Mouse (Mus musculus): ENCODE measurements at regions not wholly inside any gene's neighbourhood (a gene's known extent, or its start where the extent isn't known, plus 50 kb on each side); places are given as distances from the start of the nearest gene placed in this dataset.

GRCm38 (mm10) chr8:116837991-116838390 lies 83.3 kb downstream of the Cmc2 start:
- no peaks in the 10 kb centered on the region for H3K4me1 ChIP-seq (ENCODE audit: control insufficient read depth, insufficient read depth, low read length)
- no peak overlapping the region for H3K27ac ChIP-seq (ENCODE audit: low read length)
- 58% methylated on average over 2 of the region's 2 CpGs for WGBS
- H3K27me3 ChIP-seq (ENCODE audit: control insufficient read depth, insufficient read depth, low read length) = no peaks in the 10 kb centered on the region
- H3K4me3 ChIP-seq (ENCODE audit: low read depth, low read length) = no peak overlapping the region
- H3K36me3 ChIP-seq (ENCODE audit: control insufficient read depth, insufficient read depth, low read length) = no peaks in the 10 kb centered on the region
- no peak for ATAC-seq (ENCODE audit: insufficient number of reproducible peaks, insufficient read depth, low FRiP score, low read depth)
- no peaks in the 10 kb centered on the region for H3K9me3 ChIP-seq (ENCODE audit: control insufficient read depth, low read depth, low read length)
- H3K9ac ChIP-seq (replicated peaks; ENCODE audit: low read depth, low read length) = no peak overlapping the region
- H3K4me2 ChIP-seq (replicated peaks; ENCODE audit: low read depth, low read length) = no peak overlapping the region

GRCm38 (mm10) chr8:116832181-116832580 lies 89.1 kb downstream of the Cmc2 start:
- no peaks in the 10 kb centered on the region for H3K36me3 ChIP-seq (ENCODE audit: control insufficient read depth, insufficient read depth, low read length)
- no peak overlapping the region for H3K9ac ChIP-seq (replicated peaks; ENCODE audit: low read depth, low read length)
- ATAC-seq (ENCODE audit: insufficient number of reproducible peaks, insufficient read depth, low FRiP score, low read depth) = peak; percentile 42; the same call in 1 of the 2 replicates
- no peak overlapping the region for H3K4me3 ChIP-seq (ENCODE audit: low read depth, low read length)
- WGBS = 62% methylated on average over 2 of the region's 2 CpGs
- H3K27ac ChIP-seq (ENCODE audit: low read length) = no peak overlapping the region
- H3K4me2 ChIP-seq (replicated peaks; ENCODE audit: low read depth, low read length) = no peak overlapping the region
- H3K27me3 ChIP-seq (ENCODE audit: control insufficient read depth, insufficient read depth, low read length) = no peaks in the 10 kb centered on the region
- H3K4me1 ChIP-seq (ENCODE audit: control insufficient read depth, insufficient read depth, low read length) = no peaks in the 10 kb centered on the region
- no peaks in the 10 kb centered on the region for H3K9me3 ChIP-seq (ENCODE audit: control insufficient read depth, low read depth, low read length)

GRCm38 (mm10) chr8:116829631-116830030 lies 91.6 kb downstream of the Cmc2 start:
- ATAC-seq (ENCODE audit: insufficient number of reproducible peaks, insufficient read depth, low FRiP score, low read depth) = no peak
- H3K4me2 ChIP-seq (replicated peaks; ENCODE audit: low read depth, low read length) = no peak overlapping the region

GRCm38 (mm10) chr8:116828220-116828619 lies 93.0 kb downstream of the Cmc2 start:
- Histone ChIP-seq H3K9me3 (ENCODE audit: control insufficient read depth, low read depth, low read length) (no peaks in the 10 kb centered on the region), H3K27ac (ENCODE audit: low read length) (no peak overlapping the region), H3K4me3 (ENCODE audit: low read depth, low read length) (no peak overlapping the region), H3K9ac (replicated peaks; ENCODE audit: low read depth, low read length) (no peak overlapping the region), H3K36me3 (ENCODE audit: control insufficient read depth, insufficient read depth, low read length) (no peaks in the 10 kb centered on the region), H3K4me2 (replicated peaks; ENCODE audit: low read depth, low read length) (no peak overlapping the region), H3K4me1 (ENCODE audit: control insufficient read depth, insufficient read depth, low read length) (no peaks in the 10 kb centered on the region), H3K27me3 (ENCODE audit: control insufficient read depth, insufficient read depth, low read length) (no peaks in the 10 kb centered on the region)
- no peak for ATAC-seq (ENCODE audit: insufficient number of reproducible peaks, insufficient read depth, low FRiP score, low read depth)
- WGBS = 62% methylated on average over 8 of the region's 8 CpGs

More at GRCm38 (mm10) chr8:116829631-116830030, 91.6 kb downstream of the Cmc2 start:
- no peak overlapping the region for H3K4me3 ChIP-seq (ENCODE audit: low read depth, low read length)
- H3K9me3 ChIP-seq (ENCODE audit: control insufficient read depth, low read depth, low read length) = no peaks in the 10 kb centered on the region
- H3K27me3 ChIP-seq (ENCODE audit: control insufficient read depth, insufficient read depth, low read length) = no peaks in the 10 kb centered on the region
- WGBS = 82% methylated on average over 3 of the region's 3 CpGs
- H3K36me3 ChIP-seq (ENCODE audit: control insufficient read depth, insufficient read depth, low read length) = no peaks in the 10 kb centered on the region
- no peak overlapping the region for H3K9ac ChIP-seq (replicated peaks; ENCODE audit: low read depth, low read length)
- no peak overlapping the region for H3K27ac ChIP-seq (ENCODE audit: low read length)
- no peaks in the 10 kb centered on the region for H3K4me1 ChIP-seq (ENCODE audit: control insufficient read depth, insufficient read depth, low read length)

- Histone ChIP-seq H3K27me3 (ENCODE audit: control insufficient read depth, insufficient read depth, low read length) (no peaks in the 10 kb centered on the region), H3K9me3 (ENCODE audit: control insufficient read depth, low read depth, low read length) (no peaks in the 10 kb centered on the region), H3K4me3 (ENCODE audit: low read depth, low read length) (no peak overlapping the region), H3K36me3 (ENCODE audit: control insufficient read depth, insufficient read depth, low read length) (no peaks in the 10 kb centered on the region), H3K4me2 (replicated peaks; ENCODE audit: low read depth, low read length) (no peak overlapping the region), H3K9ac (replicated peaks; ENCODE audit: low read depth, low read length) (no peak overlapping the region), H3K4me1 (ENCODE audit: control insufficient read depth, insufficient read depth, low read length) (no peaks in the 10 kb centered on the region), H3K27ac (ENCODE audit: low read length) (no peak overlapping the region)
- 96% methylated on average over 13 of the region's 13 CpGs for WGBS
- ATAC-seq (ENCODE audit: insufficient number of reproducible peaks, insufficient read depth, low FRiP score, low read depth) = no peak
These were observed 94.1 kb downstream of the Cmc2 start for GRCm38 (mm10) chr8:116827141-116827540.

GRCm38 (mm10) chr8:116814118-116814851 lies 81.5 kb upstream of the Cdyl2 start:
- Histone ChIP-seq H3K9ac (replicated peaks; ENCODE audit: low read depth, low read length) (no peak overlapping the region), H3K4me1 (ENCODE audit: control insufficient read depth, insufficient read depth, low read length) (0 out of 2 replicates have a peak, but pooled peaks cover 3% of the 10 kb centered on the region), H3K36me3 (ENCODE audit: control insufficient read depth, insufficient read depth, low read length) (no peaks in the 10 kb centered on the region), H3K4me3 (ENCODE audit: low read depth, low read length) (no peak overlapping the region), H3K27me3 (ENCODE audit: control insufficient read depth, insufficient read depth, low read length) (no peaks in the 10 kb centered on the region), H3K4me2 (replicated peaks; ENCODE audit: low read depth, low read length) (no peak overlapping the region), H3K9me3 (ENCODE audit: control insufficient read depth, low read depth, low read length) (no peaks in the 10 kb centered on the region), H3K27ac (ENCODE audit: low read length) (no peak overlapping the region)
- WGBS = 33% methylated on average over 10 of the region's 10 CpGs
- peak; percentile 69; the same call in 1 of the 2 replicates for ATAC-seq (ENCODE audit: insufficient number of reproducible peaks, insufficient read depth, low FRiP score, low read depth)

- Histone ChIP-seq H3K36me3 (ENCODE audit: control insufficient read depth, insufficient read depth, low read length) (no peaks in the 10 kb centered on the region), H3K9ac (replicated peaks; ENCODE audit: low read depth, low read length) (no peak overlapping the region), H3K27ac (ENCODE audit: low read length) (no peak overlapping the region), H3K4me2 (replicated peaks; ENCODE audit: low read depth, low read length) (no peak overlapping the region), H3K4me3 (ENCODE audit: low read depth, low read length) (no peak overlapping the region), H3K27me3 (ENCODE audit: control insufficient read depth, insufficient read depth, low read length) (no peaks in the 10 kb centered on the region), H3K9me3 (ENCODE audit: control insufficient read depth, low read depth, low read length) (no peaks in the 10 kb centered on the region), H3K4me1 (ENCODE audit: control insufficient read depth, insufficient read depth, low read length) (no peaks in the 10 kb centered on the region)
- WGBS = 93% methylated on average over 32 of the region's 32 CpGs
- no peak for ATAC-seq (ENCODE audit: insufficient number of reproducible peaks, insufficient read depth, low FRiP score, low read depth)
These were observed 68.5 kb upstream of the Cdyl2 start for GRCm38 (mm10) chr8:116801313-116801712.

GRCm38 (mm10) chr8:116800636-116801035 lies 67.8 kb upstream of the Cdyl2 start:
- Histone ChIP-seq H3K27ac (ENCODE audit: low read length) (no peak overlapping the region), H3K27me3 (ENCODE audit: control insufficient read depth, insufficient read depth, low read length) (no peaks in the 10 kb centered on the region), H3K9ac (replicated peaks; ENCODE audit: low read depth, low read length) (no peak overlapping the region), H3K4me3 (ENCODE audit: low read depth, low read length) (no peak overlapping the region), H3K4me2 (replicated peaks; ENCODE audit: low read depth, low read length) (no peak overlapping the region), H3K36me3 (ENCODE audit: control insufficient read depth, insufficient read depth, low read length) (no peaks in the 10 kb centered on the region), H3K9me3 (ENCODE audit: control insufficient read depth, low read depth, low read length) (no peaks in the 10 kb centered on the region; the same call in 1 of the 2 replicates), H3K4me1 (ENCODE audit: control insufficient read depth, insufficient read depth, low read length) (no peaks in the 10 kb centered on the region)
- ATAC-seq (ENCODE audit: insufficient number of reproducible peaks, insufficient read depth, low FRiP score, low read depth) = no peak
- WGBS = 85% methylated on average over 14 of the region's 14 CpGs

GRCm38 (mm10) chr8:116798981-116799380 lies 66.2 kb upstream of the Cdyl2 start:
- no peaks in the 10 kb centered on the region; the same call in 1 of the 2 replicates for H3K9me3 ChIP-seq (ENCODE audit: control insufficient read depth, low read depth, low read length)
- H3K27ac ChIP-seq (ENCODE audit: low read length) = no peak overlapping the region
- no peak for ATAC-seq (ENCODE audit: insufficient number of reproducible peaks, insufficient read depth, low FRiP score, low read depth)
- no peak overlapping the region for H3K4me3 ChIP-seq (ENCODE audit: low read depth, low read length)
- no peaks in the 10 kb centered on the region for H3K36me3 ChIP-seq (ENCODE audit: control insufficient read depth, insufficient read depth, low read length)
- H3K9ac ChIP-seq (replicated peaks; ENCODE audit: low read depth, low read length) = no peak overlapping the region
- H3K4me2 ChIP-seq (replicated peaks; ENCODE audit: low read depth, low read length) = no peak overlapping the region
- WGBS = 83% methylated on average over 4 of the region's 4 CpGs
- H3K27me3 ChIP-seq (ENCODE audit: control insufficient read depth, insufficient read depth, low read length) = no peaks in the 10 kb centered on the region
- no peaks in the 10 kb centered on the region for H3K4me1 ChIP-seq (ENCODE audit: control insufficient read depth, insufficient read depth, low read length)

All from stomach, embryonic 14.5 days (tissue).